Mouse (Mus musculus): Measurements from ENCODE around the gene Gm45808.
"Not testable (repeated sequence)": the region's sequence is repeated elsewhere in the genome, so short reads cannot be mapped to it uniquely, and the experiment has no call there.

The Gm45808 gene

GRCm38 (mm10) chr7:45509181-45509882, 22.7 kb upstream of the Gm45808 start:
- DNase-seq, result no peak

DNA sequence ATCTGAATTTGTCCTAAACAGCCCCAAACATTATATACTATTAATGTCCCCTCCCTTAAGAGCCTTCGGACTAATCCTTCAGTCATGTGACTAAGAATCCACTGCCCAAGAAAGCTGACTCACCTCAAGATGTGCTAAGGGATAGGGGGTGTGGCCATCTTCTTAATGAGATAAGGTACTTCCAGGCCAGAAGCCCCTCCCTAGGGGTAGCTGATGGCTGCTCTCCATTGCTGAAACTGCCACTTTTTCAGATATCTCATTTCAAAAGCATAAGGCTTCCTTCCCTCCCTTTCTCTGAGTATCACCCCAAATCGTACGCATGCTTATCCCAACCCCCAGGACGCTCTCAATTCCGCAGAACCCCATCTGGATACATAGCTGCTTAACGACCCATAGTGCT, 21.9 kb upstream of the Gm45808 start:
- DNase-seq, result no peak

- no peak for DNase-seq
These were observed 21.0 kb upstream of the Gm45808 start for GRCm38 (mm10) chr7:45507583-45507982.

DNA sequence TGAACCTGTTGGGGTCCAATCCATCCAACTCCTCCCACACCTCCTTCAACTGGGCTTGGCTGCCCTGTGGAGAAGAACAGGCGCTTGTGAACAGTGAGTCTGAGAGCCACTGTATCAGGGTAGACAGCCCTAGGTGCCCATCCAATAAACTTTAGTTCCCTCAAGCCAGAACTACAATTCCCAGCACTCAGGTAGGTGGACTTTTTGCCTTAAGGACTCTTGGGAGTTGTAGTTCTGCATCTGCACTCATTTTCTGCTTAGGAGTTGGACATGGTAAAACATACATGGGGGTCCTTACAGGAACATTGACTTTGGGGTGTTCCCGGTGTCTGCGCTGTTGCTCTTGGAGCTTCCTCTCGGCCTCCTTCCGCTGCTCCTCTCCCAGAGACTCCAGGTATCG, 11.8 kb upstream of the Gm45808 start:
- no peak for DNase-seq

GRCm38 (mm10) chr7:45494548-45494947, 7.9 kb upstream of the Gm45808 start:
- DNase-seq, result no peak

- DNase-seq, result no peak
These were observed 6.3 kb upstream of the Gm45808 start for GRCm38 (mm10) chr7:45492951-45493350.

- no peak for DNase-seq
These were observed 5.7 kb upstream of the Gm45808 start for GRCm38 (mm10) chr7:45492225-45492844.

GRCm38 (mm10) chr7:45491264-45491663, 4.7 kb upstream of the Gm45808 start:
- peak; percentile 58 for DNase-seq

DNA sequence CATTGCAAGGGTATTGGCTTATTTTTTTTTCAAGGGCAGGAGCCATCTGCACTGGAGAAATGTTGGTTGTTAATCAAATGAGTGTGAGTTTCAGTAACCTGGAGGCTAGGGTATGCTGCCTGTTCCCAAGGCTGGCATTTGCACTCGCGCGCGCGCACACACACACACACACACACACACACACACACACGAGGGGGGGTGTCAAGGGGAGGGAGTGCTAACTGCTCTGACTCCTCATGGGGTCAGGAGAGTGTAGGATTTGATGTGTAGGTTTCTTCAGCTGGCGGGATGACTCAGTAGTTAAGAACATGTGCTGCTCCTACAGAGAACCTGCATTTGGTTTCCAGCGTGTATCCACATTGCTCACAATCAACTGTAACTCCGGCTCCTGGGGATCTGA, 4.2 kb upstream of the Gm45808 start:
- DNase-seq, result no peak

DNA sequence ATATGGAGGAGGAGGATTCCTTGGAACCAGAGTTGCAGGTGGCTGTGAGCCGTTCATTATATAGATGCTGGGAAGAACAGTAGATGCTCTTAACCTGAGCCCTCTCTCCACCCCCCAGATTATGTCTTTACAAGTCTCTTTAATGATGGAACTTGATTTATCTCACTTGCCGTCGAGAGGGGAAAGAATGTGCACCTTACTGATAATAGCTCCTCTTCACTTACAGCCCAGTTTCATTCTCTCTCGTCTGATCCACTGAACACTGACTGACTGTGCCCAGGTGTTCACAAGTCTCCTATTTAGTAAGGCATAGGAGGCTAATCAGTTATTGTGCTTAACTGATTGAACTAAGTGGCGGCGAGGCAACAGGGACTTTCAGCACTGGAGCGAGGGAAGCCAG, 3.0 kb upstream of the Gm45808 start:
- DNase-seq, result no peak

GRCm38 (mm10) chr7:45488293-45489204, 1.9 kb upstream of the Gm45808 start, which contains the start of gene Dhdh:
Gene Dhdh, minus strand, starts transcription at chr7:45488805.
- peak; percentile 84 for DNase-seq

GRCm38 (mm10) chr7:45487861-45488292, 1.3 kb upstream of the Gm45808 start:
- no peak for DNase-seq

DNA sequence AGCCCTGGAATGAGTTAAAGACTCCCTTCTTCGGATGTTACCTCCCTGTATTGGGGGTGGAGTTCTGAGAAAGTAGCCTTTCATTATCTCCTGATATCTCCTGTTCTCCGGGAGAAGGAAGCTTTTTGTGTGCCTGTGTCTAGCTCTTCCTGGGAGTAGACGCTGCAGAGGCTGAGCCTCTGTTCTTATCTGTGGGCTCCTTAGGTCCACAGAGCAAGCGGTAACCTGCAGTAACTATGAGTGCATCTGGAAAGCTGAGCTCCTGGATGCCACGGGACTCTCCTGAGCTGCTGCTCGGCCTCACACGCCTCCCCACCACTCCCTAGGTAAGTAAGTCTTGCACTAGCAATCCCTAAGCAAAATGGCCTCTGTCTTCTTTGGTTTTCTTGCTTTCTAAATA, 453 bp downstream of the Gm45808 start:
- DNase-seq, result no peak

DNA sequence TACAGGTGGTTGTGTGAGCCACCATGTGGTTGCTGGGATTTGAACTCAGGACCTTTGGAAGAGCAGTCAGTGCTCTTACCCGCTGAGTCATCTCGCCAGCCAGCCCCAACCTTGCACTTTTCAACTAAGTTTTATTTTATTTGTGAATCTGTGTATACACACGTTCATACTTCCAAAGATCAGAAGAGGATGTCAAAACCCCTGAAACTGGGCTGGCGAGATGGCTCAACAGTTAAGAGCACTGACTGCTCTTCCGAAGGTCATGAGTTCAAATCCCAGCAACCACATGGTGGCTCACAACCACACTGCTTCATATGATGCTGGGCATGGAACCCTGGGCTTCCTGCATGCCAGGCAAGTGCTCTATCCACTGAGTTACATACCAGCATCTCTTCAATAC, 1.6 kb downstream of the Gm45808 start:
- DNase-seq, result not testable (repeated sequence)

DNA sequence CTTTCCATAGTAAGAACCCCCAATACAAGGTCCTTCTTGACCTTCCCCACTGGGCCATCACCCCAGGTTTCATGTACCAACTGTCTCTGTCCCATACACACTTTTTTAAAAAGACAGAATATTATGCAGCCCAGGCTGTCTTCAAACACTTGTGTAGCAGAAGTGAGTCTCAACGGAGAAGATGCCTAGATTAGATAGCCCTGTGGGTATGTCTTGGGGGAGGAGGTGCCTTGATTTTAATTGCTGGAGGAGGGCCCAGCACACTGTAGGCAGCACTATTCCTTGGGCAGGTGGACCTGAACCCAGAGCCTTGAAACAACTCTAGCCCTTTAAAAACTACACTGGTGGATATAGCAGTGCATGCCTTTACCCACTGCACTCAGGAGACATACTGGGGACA, 4.4 kb downstream of the Gm45808 start:
- no peak for DNase-seq

DNA sequence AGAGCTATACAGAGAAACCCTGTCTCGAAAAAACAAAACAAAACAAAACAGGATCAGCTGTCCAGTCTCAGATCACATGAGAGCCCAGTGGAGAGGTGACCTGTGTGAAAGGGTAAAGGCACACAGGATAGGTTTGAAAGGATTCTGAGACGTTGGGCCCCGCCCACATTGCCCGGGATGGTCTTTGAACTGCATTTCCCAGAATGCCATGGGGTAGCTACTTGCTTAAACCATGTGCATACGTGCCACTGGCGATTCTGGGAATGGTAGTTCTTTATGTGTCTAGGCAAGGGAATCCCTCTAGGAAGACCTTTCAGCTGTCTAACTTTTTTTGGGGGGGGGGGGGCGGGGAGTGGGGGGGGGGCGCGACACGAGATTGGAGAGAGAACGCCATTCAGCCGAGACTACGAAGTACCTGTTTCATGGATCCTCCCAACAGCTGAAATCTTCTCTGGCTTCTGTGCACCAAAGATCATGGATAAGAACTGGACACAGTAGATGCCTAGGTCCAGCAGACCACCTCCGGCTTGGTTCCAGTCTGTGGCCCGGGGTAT, 5.2 kb downstream of the Gm45808 start, which contains the start of gene Tulp2:
Gene Tulp2 (plus strand): TSS at position 504 of the 554 bp plus-strand sequence.
- DNase-seq, result peak; percentile 89

- not testable (repeated sequence) for DNase-seq
These were observed 6.3 kb downstream of the Gm45808 start for GRCm38 (mm10) chr7:45480310-45480709.

DNA sequence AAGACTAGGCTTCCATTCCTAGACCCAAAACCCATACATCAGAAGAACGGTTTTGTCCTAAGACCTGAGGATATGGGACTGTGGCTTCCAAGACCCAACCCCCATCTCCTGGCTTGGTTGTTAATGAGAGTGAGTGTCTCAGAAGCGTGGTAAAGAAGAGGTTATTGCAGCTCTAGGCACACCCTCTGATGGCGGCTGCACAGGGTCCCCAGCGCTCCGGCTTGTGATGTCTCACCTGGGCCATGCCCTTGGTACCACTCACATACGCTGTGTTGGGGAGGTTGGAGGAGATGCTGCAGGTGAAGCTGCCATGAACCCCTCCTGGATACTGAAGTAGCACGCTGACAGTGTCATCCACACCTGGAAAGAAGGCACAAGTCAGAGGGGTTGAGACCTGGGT, 7.8 kb downstream of the Gm45808 start:
- DNase-seq, result no peak

DNA sequence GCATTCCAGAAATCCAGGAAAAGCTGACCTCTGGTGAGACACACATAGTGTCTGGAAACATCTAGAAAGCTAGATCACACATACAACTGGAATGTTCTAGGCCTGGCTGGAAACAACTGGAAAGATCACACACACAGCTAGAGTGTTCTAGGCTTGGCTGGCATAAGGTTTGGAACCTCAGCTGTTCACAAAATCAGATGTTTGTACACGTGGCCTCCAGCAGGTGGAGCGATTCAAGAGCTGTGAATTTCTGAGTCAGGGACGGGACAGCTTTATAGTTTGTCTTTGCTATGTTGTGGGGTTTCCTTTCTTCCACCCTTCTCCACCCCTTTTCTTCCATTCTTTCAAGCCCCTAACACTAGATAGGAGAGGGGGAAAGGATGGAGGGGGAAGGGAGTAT, 9.6 kb downstream of the Gm45808 start:
- DNase-seq, result peak; percentile 83

GRCm38 (mm10) chr7:45476453-45476852, 10.2 kb downstream of the Gm45808 start:
- no peak for DNase-seq

DNA sequence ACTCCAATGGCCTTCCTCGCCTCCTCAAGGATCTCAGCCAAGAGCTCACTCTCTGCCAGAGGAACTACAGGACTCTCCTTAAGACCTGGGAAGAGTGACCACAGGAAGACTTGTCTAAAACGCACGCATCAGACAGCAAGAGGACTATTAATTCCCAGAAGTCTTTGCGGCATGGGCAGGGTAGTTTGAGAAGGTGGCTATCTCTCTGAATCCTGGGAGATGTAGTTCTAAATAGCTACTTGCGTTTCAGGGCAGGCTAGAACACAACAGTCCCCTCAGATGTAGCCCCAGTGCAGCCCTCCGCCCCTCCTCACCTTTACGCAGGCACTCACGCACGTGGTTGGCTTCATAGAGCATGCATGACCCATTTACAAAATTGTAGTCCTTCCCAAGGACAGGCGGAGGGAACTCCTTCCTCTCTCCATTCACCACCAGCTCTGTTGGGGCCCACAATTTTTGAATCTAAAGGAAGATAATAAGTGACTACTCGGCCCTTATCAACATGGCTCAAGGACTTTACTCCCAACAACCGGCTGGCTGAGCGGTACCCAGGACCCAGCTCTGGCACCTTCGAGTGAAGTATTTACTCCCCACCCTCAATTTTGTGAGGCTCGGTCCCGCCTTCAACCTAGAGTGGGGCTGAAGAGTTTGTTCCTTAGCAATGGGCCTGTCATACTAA, 11.2 kb downstream of the Gm45808 start:
- peak; percentile 67 for DNase-seq

GRCm38 (mm10) chr7:45470869-45471268, 15.7 kb downstream of the Gm45808 start:
- DNase-seq, result peak; percentile 93

All from lung, postnatal 36 days (tissue).